Mouse (Mus musculus) small intestine, adult 2 months (tissue): ENCODE data around the gene 4930556J24Rik. TPM values are rescaled to one million over a fixed set of nuclear protein-coding genes. Genes with fewer than 3 reads are reported as not detected.
"Not testable (repeated sequence)": the region's sequence is repeated elsewhere in the genome, so short reads cannot be mapped to it uniquely, and the experiment has no call there.

Source experiments
- H3K27ac ChIP-seq: fragments of 200-500 bp; 2 replicates; pipeline ENCODE4 v1.5.1; 2012; ENCODE audit warnings: low read depth, low read length, control low read depth, inconsistent platforms; ENCODE audit not compliant: insufficient read depth
- H3K27me3 ChIP-seq: fragments of 200-500 bp; 2 replicates; pipeline ENCODE4 v1.6.1; 2012; ENCODE audit warnings: mild to moderate bottlenecking, moderate library complexity, low read length, inconsistent platforms; ENCODE audit not compliant: control insufficient read depth, insufficient read depth
- H3K36me3 ChIP-seq: fragments of 200-500 bp; 2 replicates; pipeline ENCODE4 v1.6.1; 2012; ENCODE audit warnings: mild to moderate bottlenecking, low read length, control low read depth, inconsistent platforms; ENCODE audit not compliant: control insufficient read depth, insufficient read depth
- H3K4me1 ChIP-seq: fragments of 200-500 bp; 2 replicates; pipeline ENCODE4 v1.6.1; 2012; ENCODE audit warnings: low read length, inconsistent platforms, mixed read lengths; ENCODE audit not compliant: control insufficient read depth, insufficient read depth, insufficient read length
- H3K4me3 ChIP-seq: fragments of 200-500 bp; 2 replicates; pipeline ENCODE4 v1.5.1; 2012; ENCODE audit warnings: low read depth, mild to moderate bottlenecking, control low read depth, inconsistent platforms, low read length, moderate library complexity
- CTCF ChIP-seq: fragments of 200-500 bp; IDR thresholded peaks from 2 replicates; pipeline ENCODE4 v1.5.1; 2012; ENCODE audit warnings: low read depth, mild to moderate bottlenecking, control low read depth, inconsistent platforms, low read length, moderate library complexity, mixed read lengths; ENCODE audit not compliant: insufficient replicate concordance, insufficient read length; ENCODE audit errors: extremely low read depth
- POLR2A ChIP-seq: fragments of 200-500 bp; IDR thresholded peaks from 2 replicates; pipeline ENCODE4 v1.6.1; 2012; ENCODE audit warnings: low read depth, mild to moderate bottlenecking, control low read depth, inconsistent platforms, low read length, moderate library complexity
- WGBS: fragments of 180-500 bp; shearing (Covaris S2); methylation state at CpG from one replicate; pipeline ENCODE4 v1.1.7; 2018; 5-methylcytosine and 5-hydroxymethylcytosine counted together
- polyA plus RNA-seq: library from polyadenylated mRNA; depleted of rRNA; stranded (reverse); fragments of >200 nt; gene quantifications from 2 replicates; pipeline ENCODE4 v1.2.3, GENCODE M21; 2012

Gene 4930556J24Rik
- polyA plus RNA-seq, 1 experiment = 0.19 TPM

DNA sequence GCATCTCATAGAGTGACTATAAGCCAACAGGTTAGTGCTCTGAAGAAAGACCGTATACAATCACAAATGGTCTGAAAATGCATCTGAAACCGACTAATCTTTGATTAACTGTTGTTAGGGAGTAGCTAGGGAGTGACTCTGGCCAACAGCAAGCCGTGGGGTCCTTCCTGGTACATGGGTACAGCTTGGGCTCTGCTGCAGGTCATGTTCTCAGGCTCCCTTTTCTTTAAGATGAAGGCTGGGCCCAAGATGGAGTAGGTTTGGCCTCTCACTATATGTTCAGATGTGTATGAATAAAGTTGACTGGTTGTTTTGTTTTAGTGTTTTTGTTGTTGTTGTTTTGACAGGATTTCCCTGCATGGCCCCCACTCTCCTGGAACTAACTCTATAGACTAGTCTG is 14.8 kb downstream of the 4930556J24Rik start:
- no peaks in the 10 kb centered on the region for H3K36me3 ChIP-seq
- peaks cover 3% of the 10 kb centered on the region; the same call in 1 of the 2 replicates for H3K4me1 ChIP-seq
- no peak for TF ChIP-seq POLR2A
- TF ChIP-seq CTCF = no peak
- no peak overlapping the region for H3K4me3 ChIP-seq
- no peak overlapping the region for H3K27ac ChIP-seq
- 59% methylated on average over 3 of the region's 3 CpGs for WGBS
- no peaks in the 10 kb centered on the region for H3K27me3 ChIP-seq

DNA sequence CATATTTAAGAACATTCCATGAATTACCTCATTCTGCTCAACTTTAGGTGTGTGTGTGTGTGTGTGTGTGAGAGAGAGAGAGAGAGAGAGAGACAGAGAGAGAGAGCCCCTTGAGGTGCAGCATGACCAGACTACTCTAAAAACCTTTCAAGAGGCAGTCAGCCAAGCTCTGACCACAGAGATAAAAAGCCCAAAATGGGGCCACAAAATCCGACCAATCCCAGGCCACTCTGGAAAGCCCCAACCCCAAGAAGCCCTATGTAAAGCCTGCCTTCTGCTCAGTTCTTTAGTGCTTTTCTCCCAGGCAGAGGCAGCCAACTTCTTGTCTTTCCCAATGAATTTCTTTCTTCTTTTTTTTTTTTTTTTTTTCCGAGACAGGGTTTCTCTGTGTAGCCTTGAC is 15.7 kb downstream of the 4930556J24Rik start:
- Histone ChIP-seq H3K36me3 (no peaks in the 10 kb centered on the region), H3K27me3 (0 out of 2 replicates have a peak, but pooled peaks cover 3% of the 10 kb centered on the region), H3K4me1 (peaks cover 3% of the 10 kb centered on the region; the same call in 1 of the 2 replicates), H3K27ac (no peak overlapping the region), H3K4me3 (no peak overlapping the region)
- TF ChIP-seq POLR2A (no peak), CTCF (no peak)
- 33% methylated on average over 2 of the region's 2 CpGs for WGBS

DNA sequence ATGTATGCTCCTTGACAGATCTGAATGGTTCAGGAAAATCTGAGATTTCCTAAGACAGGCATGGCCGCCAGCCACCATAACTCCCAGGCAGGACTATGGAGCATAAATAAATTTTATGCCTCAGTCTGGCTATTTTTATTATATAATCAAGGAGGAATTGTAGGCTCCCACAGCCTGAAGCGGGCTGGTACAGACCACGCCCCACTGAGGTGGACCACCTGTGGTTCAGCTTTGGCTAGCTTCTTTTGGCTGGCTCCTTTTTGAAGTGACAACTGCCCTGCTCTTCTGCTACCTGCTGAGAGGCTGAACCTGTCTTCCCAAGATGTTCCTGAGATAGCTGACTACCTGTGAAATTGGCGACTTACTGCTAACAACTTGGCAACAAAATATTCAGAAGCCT is 21.2 kb downstream of the 4930556J24Rik start:
- H3K27me3 ChIP-seq, H3K27ac ChIP-seq, H3K4me3 ChIP-seq, H3K4me1 ChIP-seq, H3K36me3 ChIP-seq: not testable (repeated sequence)
- 78% methylated on average over 4 of the region's 4 CpGs for WGBS

DNA sequence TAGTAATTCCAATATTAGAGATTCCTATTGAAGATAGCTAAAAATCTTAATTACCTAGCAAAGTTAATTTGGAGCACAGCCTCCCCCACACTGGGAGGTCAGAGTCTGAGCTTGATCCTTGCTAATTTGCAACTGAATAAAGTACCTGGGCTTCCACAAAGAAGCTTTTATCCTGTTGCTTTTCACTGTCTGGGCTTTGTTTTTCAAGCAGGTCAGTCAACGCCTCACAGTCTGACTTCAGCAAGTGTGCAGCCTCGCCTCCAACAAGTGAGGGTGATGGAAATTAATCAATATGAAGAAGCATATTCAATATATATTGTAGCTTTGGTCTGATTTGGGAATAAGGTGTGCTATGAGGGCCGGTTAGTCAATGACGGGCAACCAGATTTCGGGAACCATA is 21.7 kb downstream of the 4930556J24Rik start:
- H3K27me3 ChIP-seq, H3K4me1 ChIP-seq, H3K36me3 ChIP-seq, H3K4me3 ChIP-seq, H3K27ac ChIP-seq: not testable (repeated sequence)
- 86% methylated on average over 5 of the region's 5 CpGs for WGBS

DNA sequence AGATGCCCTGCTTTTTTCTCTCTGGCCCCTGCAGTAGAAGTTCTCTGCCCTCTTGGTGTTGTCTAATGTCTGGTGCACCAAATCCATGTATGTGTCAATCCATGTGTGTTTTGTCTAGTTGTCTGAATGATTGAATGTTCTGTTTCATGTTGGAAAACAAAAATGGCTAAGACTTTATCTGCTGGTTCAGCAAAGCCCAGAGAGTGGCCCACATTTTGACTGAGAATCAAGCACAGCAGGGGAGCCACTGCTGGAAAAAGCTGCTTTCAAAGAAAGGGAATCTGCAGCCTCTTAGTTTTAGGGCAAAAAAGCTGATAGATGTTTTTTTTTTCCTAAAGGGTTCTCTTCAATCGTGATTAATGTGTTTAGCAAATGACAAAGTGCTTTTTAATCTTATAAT is 30.2 kb downstream of the 4930556J24Rik start:
- WGBS = 34% methylated on average over 1 of the region's 1 CpGs
- TF ChIP-seq POLR2A = no peak
- TF ChIP-seq CTCF = no peak
- Histone ChIP-seq H3K4me1 (no peaks in the 10 kb centered on the region), H3K27me3 (no peaks in the 10 kb centered on the region), H3K36me3 (no peaks in the 10 kb centered on the region), H3K4me3 (no peak overlapping the region), H3K27ac (no peak overlapping the region)

DNA sequence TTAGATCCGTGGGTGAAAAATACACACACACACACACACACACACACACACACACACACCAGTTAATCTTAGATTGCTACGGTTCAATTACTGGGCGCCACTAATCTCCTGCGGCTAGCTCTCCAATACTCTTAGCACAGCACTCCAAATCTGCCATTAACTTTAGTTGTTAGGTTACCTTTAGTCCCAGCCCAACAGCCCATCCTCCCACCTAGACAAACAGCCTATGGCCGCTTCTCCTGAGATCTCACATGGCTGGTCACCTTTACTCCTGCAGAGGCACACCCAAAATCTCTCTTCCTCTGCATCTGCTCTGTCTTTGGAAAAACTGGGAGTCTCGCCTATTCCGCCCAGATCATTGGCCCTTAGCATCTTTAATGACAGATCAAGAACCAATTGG is 35.2 kb downstream of the 4930556J24Rik start:
- WGBS = 81% methylated on average over 7 of the region's 7 CpGs
- Histone ChIP-seq H3K27me3 (no peaks in the 10 kb centered on the region), H3K4me1 (no peaks in the 10 kb centered on the region), H3K4me3 (no peak overlapping the region), H3K36me3 (no peaks in the 10 kb centered on the region), H3K27ac (no peak overlapping the region)
- TF ChIP-seq POLR2A (no peak), CTCF (no peak)

DNA sequence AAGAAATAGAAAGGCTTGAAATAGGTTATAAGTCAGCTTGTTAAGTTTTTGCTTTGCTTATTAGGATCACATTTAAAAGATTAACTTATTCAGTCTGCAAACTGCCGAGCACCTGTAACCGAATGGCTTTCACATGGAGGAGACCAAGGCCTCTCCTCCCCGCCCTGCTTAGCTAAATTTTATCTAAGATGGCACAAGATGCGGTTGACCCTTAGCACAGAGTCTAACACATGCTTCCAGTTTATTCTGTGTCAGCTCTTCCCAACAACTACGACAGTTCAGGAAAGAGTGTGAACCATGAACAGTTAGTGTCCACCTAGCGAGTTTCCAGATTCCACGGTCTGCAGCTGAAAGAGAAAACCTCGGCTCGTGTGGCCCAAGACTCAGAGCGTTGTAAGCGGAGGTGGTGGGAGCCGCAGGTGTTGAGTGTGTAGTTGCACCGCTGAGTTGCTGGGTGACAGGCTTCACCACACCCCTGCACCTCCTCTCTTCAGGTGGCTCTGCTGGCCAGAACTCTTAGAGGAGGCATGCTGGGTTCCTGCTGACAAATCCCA is 39.2 kb downstream of the 4930556J24Rik start:
- Histone ChIP-seq H3K4me1 (no peaks in the 10 kb centered on the region; the same call in 1 of the 2 replicates), H3K36me3 (no peaks in the 10 kb centered on the region), H3K27me3 (no peaks in the 10 kb centered on the region), H3K4me3 (no peak overlapping the region), H3K27ac (no peak overlapping the region)
- 49% methylated on average over 13 of the region's 13 CpGs for WGBS
- TF ChIP-seq CTCF (no peak), POLR2A (no peak)

DNA sequence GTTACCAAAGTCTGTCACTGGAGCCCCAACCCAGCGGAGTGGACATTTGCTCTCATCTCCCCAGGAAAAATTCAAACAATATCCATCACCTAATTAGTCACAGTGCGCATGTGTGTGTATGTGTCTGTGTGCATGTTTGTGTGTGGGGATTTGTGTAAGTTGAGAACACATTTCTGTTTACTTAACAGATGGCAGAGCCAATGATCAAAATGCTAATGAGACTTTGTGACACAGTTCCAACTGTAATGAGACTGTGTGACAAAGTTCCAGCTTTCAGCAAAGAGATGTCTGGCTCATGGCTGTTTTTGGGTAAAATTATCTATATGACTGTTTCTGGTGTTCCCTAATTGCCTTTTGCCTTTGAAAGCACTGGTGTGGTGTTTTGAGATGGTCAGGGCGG is 40.3 kb downstream of the 4930556J24Rik start:
- 81% methylated on average over 3 of the region's 3 CpGs for WGBS
- no peak for TF ChIP-seq POLR2A
- H3K4me1 ChIP-seq = no peaks in the 10 kb centered on the region; the same call in 1 of the 2 replicates
- no peaks in the 10 kb centered on the region for H3K27me3 ChIP-seq
- no peaks in the 10 kb centered on the region for H3K36me3 ChIP-seq
- no peak overlapping the region for H3K4me3 ChIP-seq
- no peak overlapping the region for H3K27ac ChIP-seq
